Mouse (Mus musculus) adrenal gland, postnatal 4 days (tissue): ENCODE measurements at regions not wholly inside any gene's neighbourhood (a gene's known extent, or its start where the extent isn't known, plus 50 kb on each side); places are given as distances from the start of the nearest gene placed in this dataset. TPM values are rescaled to one million over a fixed set of nuclear protein-coding genes. Genes with fewer than 3 reads are reported as not detected.
"Not testable (repeated sequence)": the region's sequence is repeated elsewhere in the genome, so short reads cannot be mapped to it uniquely, and the experiment has no call there.

Experiments
- DNase-seq, 2 experiments: peaks; one replicate each; pipeline ENCODE4 v3.0.0; 2021 to 2022; ENCODE audit warnings: low spot score in 2 of 2, mixed read lengths in 2 of 2
- microRNA-seq: library from miRNA; unstranded; fragments of <30 nt; microRNA quantifications from one replicate; pipeline ENCODE4 v1.2.0, GENCODE M21; 2021

GRCm38 (mm10) chrX:103532620-103533199 lies 97.7 kb upstream of the Zcchc13 start:
- not testable (repeated sequence) for DNase-seq

GRCm38 (mm10) chrX:103533306-103533705 lies 97.1 kb upstream of the Zcchc13 start:
- DNase-seq: no peak

- no peak for DNase-seq
Measured at GRCm38 (mm10) chrX:103533831-103534230, 96.6 kb upstream of the Zcchc13 start.

GRCm38 (mm10) chrX:103546490-103547202 lies 83.7 kb upstream of the Zcchc13 start:
- no peak for DNase-seq

- no peak for DNase-seq
Measured at GRCm38 (mm10) chrX:103551304-103551703, 79.1 kb upstream of the Zcchc13 start.

GRCm38 (mm10) chrX:103553196-103553595 lies 77.2 kb upstream of the Zcchc13 start:
- DNase-seq: no peak

- DNase-seq: no peak
Measured at GRCm38 (mm10) chrX:103553605-103554004, 76.8 kb upstream of the Zcchc13 start.

GRCm38 (mm10) chrX:103555041-103555986 lies 75.1 kb upstream of the Zcchc13 start:
- not testable (repeated sequence) for DNase-seq

GRCm38 (mm10) chrX:103556046-103556445 lies 74.3 kb upstream of the Zcchc13 start:
- DNase-seq: no peak

- DNase-seq: no peak
Measured at GRCm38 (mm10) chrX:103556681-103557490, 73.5 kb upstream of the Zcchc13 start.

- no peak for DNase-seq
Measured at GRCm38 (mm10) chrX:103557496-103557895, 72.9 kb upstream of the Zcchc13 start.

GRCm38 (mm10) chrX:103563531-103564246 lies 66.7 kb upstream of the Zcchc13 start:
- DNase-seq: peak; percentile 4 to 7

GRCm38 (mm10) chrX:103573344-103573743 lies 57.0 kb upstream of the Zcchc13 start:
- DNase-seq: no peak

- no peak for DNase-seq
Measured at GRCm38 (mm10) chrX:103579484-103579883, 50.9 kb upstream of the Zcchc13 start.

Small RNAs in the stretch of these regions (microRNA-seq; reads per million reads assigned to microRNA genes)
- gene Mir374b: not detected
- gene Mir374c: not detected
- 521 reads per million, percentile 67 among the genes with 10 or more reads in this experiment for gene Mir421
